Mouse (Mus musculus) urinary bladder, postnatal 10 days (tissue): ENCODE measurements around the gene Txn2.
"Not testable (repeated sequence)": the region's sequence is repeated elsewhere in the genome, so short reads cannot be mapped to it uniquely, and the experiment has no call there.

ENCODE experiments used
- DNase-seq: peaks from one replicate; pipeline ENCODE4 v3.0.0; 2022; ENCODE audit warnings: low spot score

Gene Txn2

GRCm38 (mm10) chr15:77879756-77880155, 49.0 kb downstream of the Txn2 start:
- no peak for DNase-seq

- DNase-seq, result no peak
Observed at GRCm38 (mm10) chr15:77877209-77877608, 51.6 kb downstream of the Txn2 start.

GRCm38 (mm10) chr15:77876716-77877115, 52.1 kb downstream of the Txn2 start:
- no peak for DNase-seq

- DNase-seq, result no peak
Observed at GRCm38 (mm10) chr15:77875953-77876352, 52.9 kb downstream of the Txn2 start.

- no peak for DNase-seq
Observed at GRCm38 (mm10) chr15:77874807-77875206, 54.0 kb downstream of the Txn2 start.

GRCm38 (mm10) chr15:77874310-77874709, 54.5 kb downstream of the Txn2 start:
- DNase-seq, result no peak

- DNase-seq, result no peak
Observed at GRCm38 (mm10) chr15:77873564-77873963, 55.2 kb downstream of the Txn2 start.

- DNase-seq, result no peak
Observed at GRCm38 (mm10) chr15:77872996-77873395, 55.8 kb downstream of the Txn2 start.

GRCm38 (mm10) chr15:77868340-77868739, 60.5 kb downstream of the Txn2 start:
- no peak for DNase-seq

- not testable (repeated sequence) for DNase-seq
Observed at GRCm38 (mm10) chr15:77867231-77867968, 61.4 kb downstream of the Txn2 start.

- DNase-seq, result no peak
Observed at GRCm38 (mm10) chr15:77866583-77867220, 62.1 kb downstream of the Txn2 start.
